Mouse (Mus musculus): Measurements from ENCODE around the gene Krtap13.
"Not testable (repeated sequence)": the region's sequence is repeated elsewhere in the genome, so short reads cannot be mapped to it uniquely, and the experiment has no call there.

Krtap13 gene

DNA sequence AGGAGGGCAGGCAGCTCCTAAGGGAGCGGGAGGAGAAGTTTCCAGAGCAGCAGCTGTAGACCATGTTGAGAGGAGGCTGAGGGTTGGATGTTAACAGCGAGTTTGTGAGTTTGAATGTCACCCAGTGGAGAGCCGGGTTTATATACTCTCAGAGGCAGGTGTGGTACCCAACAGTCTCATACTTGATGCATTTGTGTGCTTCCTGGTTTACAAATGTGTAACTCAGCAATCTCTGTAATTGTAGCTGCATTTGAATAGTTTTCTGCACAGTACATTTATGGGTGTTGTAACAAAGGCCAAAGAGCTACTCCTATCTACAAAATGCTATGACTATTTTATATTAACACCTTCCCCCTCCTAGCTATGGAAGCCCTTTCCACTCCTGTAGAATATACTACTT is at the start of gene Krtap13:
Krtap13 (minus strand) TSS at position 101 of the 400 bp plus-strand sequence.
- not testable (repeated sequence) for DNase-seq (ENCODE audit: low read depth in 1 of 2, low spot score in 2 of 2)

DNA sequence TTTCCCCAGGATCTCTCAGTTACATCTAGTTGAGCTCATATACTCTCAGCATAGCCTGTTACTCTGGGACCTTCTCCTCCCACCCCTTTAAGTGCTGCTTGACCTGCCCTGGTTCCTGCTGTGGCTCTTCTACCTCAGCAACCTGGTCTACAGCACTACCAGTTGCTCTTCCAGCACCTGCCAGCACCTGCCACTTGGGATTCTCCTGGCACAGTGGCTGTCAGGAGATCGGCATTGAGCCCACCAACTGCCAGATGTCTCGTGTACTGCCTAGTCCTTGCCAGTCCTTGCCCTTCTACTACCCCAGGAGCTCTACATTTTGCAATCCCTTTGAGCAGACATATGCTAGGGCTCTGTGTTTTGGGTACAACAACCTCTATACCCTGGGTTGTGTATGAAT is 35.4 kb upstream of the Krtap13 start:
- DNase-seq (ENCODE audit: low read depth in 1 of 2, low spot score in 2 of 2) = no peak

DNA sequence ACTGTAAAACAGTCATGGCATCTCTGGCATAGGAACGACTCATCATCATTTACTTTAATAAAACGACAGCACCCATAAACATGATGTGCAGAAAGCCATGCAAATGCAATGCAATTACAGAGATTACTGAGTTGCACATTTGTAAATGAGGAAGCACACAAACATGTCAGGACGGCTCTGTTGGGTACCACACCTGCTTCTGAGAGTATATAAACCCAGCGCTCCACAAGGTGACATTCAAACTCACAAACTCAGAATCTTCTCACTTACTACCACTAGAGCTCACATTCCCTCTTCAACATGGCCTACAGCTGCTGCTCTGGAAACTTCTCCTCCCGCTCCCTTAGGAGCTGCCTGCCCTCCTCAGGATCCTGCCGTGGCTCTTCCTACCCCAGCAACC is 26.2 kb upstream of the Krtap13 start, which contains the start of gene Gm5965:
Gm5965 (plus strand) TSS at position 301 of the 400 bp plus-strand sequence.
- DNase-seq (ENCODE audit: low read depth in 1 of 2, low spot score in 2 of 2) = no peak

DNA sequence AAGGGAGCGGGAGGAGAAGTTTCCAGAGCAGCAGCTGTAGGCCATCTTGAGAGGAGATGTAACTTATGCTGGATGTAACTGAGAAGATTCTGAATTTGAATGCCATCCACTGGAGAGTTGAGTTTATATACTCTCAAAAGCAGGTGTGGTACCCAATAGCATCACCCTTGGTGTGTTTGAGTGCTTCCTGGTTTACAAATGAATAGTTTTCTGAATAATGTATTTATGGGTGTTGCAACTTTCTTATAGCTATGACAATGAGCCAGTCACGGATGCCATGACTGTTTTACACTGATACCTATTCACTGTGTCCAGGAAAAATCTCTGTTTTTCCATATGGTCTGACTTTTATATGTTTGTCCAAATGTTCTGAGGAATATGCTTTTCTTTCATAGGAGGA is 22.7 kb upstream of the Krtap13 start, which contains the start of gene 2310057N15Rik:
2310057N15Rik (minus strand) TSS at position 101 of the 400 bp plus-strand sequence.
- DNase-seq (ENCODE audit: low read depth in 1 of 2, low spot score in 2 of 2) = no peak

DNA sequence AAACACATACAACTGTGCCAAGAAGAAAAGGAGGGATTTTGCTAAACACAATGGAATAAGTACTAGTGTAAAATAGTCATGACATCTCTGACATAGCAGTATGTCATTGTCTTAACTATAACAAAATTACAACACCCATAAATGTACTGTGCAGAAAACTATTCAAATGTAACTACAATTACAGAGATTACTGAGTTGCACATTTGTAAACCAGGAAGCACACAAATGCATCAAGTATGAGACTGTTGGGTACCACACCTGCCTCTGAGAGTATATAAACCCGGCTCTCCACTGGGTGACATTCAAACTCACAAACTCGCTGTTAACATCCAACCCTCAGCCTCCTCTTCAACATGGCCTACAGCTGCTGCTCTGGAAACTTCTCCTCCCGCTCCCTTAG is 7.1 kb upstream of the Krtap13 start, which contains the start of gene 2310034C09Rik:
2310034C09Rik (plus strand) TSS at position 301 of the 400 bp plus-strand sequence.
- DNase-seq (ENCODE audit: low read depth in 1 of 2, low spot score in 2 of 2) = not testable (repeated sequence)

DNA sequence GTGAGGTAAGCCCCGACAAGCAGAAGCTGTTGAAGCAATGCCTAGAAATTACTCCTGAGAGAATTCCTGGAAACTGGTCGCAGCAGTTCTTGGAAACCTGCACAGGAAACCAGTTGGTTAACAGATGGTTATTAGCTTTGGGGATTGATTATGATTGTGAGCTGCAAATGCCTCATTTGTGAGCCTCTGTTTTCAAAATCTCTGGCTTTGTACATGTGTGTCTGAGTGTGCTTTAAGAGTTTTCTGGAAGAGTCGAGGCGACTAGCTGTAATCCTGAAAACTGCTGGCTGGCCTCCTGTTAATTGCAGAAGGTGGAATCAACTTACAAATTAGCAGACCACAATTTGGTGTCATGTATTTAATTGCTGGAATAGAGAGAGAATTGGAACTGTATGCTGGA is 3.5 kb downstream of the Krtap13 start:
- no peak for DNase-seq (ENCODE audit: low read depth in 1 of 2, low spot score in 2 of 2)

DNA sequence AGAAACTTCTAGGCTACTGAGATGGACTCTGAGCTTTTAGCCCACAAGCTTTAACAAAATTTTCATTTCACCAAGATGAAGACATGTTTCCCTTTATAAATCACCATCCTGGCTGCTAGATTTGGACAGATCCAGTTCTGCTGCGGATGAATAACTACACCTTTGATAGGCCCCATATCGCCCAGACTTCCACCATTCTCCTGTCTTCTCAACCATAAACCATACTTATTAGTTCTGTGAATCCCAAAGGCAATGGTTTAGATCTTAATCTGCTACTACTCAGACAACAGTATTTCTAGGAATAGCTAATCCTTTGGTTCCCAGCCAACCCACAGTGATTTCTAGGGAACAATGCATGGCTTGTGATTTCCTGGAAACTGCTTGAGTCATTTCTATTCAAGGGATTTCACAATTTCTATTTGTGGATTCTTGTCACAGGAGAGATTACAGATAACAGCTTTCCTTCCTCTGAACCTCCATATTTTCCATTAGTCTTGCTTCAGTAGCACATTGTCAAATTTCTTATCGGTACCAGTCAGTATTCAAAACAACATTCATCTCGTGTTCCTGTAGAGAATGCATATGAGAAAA is 6.6 kb downstream of the Krtap13 start:
- DNase-seq (ENCODE audit: low read depth in 1 of 2, low spot score in 2 of 2) = no peak

DNA sequence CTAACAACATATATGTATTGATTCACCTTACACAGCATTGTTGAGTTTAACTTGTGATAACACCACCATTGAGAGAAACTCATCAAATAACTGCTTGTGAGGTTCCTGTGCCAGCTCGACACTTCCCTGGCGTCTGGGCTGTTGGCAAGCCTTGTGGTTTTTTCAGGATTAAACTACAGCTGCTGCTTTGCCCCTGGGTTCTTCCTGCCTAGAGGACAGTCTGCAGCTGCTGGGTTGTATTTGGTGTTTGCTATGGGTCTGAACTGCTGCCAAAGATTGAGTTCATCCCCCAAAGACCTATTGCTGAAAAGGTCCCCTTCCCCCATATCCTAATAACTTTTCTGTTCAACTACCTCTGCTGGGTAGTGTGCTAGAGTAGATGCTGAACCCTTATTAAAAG is 16.0 kb downstream of the Krtap13 start:
- no peak for DNase-seq (ENCODE audit: low read depth in 1 of 2, low spot score in 2 of 2)

DNA sequence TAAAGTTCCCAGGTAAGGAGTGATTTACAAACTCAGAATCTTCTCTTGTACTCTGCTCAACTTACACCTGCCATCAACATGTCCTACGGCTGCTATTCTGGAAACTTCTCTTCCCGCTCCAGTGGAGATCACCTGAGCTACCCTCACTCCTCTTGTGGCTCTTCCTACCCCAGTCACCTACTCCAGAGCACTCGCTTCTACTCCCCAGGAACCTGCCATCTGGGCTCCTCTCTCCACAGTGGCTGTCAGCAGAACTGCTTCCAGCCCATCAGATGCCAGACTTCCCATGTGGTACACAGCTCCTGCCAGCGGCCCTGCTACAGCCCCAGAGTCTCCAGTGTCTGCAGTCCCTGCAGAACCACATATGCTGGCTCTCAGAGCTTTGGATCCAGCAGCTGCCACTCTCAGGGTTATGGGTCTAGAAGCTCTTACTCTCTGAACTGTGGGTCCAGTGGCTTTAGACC is 22.6 kb downstream of the Krtap13 start, which contains the start of gene Krtap13-1:
Krtap13-1 (plus strand) TSS at position 51 of the 464 bp plus-strand sequence.
- no peak for DNase-seq (ENCODE audit: low read depth in 1 of 2, low spot score in 2 of 2)

DNA sequence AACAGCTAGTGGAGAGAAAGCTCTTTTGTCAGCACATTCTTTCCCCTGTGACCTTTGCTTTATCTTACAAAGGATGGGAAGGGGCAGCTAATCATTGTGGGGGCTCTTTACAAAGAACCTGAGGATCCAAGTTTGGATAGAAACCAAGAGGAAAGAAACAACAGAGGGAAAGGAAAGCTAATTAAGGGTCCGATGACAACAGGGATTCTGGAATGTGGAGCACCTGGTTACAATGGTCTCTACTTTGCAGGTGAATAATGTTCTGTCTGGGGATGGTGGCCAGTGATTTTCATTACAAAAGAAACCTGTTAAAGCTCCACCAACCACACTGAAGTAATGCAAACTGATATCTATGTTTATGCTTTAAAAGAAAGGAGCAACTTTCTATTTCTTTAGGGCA is 31.4 kb downstream of the Krtap13 start:
- DNase-seq (ENCODE audit: low read depth in 1 of 2, low spot score in 2 of 2) = no peak

DNA sequence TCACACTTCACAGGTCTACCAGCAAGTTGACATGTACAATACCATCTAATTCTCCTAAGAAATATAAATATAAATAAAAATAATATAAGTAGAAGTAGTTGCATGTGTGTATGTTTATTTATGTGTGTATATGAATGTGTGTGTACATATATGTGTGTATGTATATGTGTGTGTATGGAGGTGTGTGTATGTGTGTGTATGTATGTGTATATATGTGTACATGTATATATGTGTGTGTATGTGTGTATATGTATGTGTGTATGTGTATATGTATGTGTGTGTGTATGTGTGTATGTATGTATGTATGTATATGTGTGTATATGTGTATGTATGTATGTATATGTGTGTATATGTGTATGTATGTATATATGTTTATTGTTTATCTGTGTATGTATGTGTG is 34.9 kb downstream of the Krtap13 start:
- DNase-seq (ENCODE audit: low read depth in 1 of 2, low spot score in 2 of 2) = no peak

DNA sequence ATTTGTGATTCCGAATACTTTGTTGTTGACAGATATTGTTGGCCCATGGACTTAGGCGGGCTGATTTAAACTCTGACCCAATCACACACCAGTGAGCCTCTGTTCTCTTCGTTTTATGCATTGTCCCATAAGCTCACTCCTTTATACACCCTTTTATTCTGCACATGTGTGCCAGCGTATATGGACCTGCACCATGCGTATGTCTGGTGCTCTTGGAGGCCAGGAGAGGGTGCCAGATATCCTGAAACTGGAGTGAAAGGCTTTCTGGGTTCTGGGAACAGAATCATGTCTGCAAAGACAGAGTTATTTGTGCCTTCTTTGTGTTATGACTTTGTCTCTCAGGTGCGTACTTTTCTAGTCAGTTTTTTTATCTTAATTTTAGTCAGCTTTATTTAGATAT is 40.2 kb downstream of the Krtap13 start:
- no peak for DNase-seq (ENCODE audit: low read depth in 1 of 2, low spot score in 2 of 2)

DNA sequence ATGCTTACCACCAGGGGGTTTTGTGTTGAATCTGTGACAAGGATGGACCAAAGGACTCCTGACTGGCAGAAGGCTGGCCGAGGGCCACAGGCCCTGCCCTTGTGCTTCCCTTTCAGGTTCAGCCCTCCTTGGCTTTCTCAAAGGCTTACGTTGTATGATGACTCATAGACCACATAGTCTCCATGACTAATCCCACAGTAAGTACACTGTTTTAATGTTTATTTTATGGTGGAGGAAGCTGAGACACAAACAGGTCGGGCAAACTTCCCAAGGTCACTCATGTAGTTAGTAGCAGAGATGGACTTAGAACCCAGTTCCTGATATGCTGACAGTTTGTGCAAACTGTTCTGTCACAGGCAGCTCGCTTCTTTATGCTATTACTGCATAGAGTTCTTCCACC is 40.7 kb downstream of the Krtap13 start:
- no peak for DNase-seq (ENCODE audit: low read depth in 1 of 2, low spot score in 2 of 2)

DNA sequence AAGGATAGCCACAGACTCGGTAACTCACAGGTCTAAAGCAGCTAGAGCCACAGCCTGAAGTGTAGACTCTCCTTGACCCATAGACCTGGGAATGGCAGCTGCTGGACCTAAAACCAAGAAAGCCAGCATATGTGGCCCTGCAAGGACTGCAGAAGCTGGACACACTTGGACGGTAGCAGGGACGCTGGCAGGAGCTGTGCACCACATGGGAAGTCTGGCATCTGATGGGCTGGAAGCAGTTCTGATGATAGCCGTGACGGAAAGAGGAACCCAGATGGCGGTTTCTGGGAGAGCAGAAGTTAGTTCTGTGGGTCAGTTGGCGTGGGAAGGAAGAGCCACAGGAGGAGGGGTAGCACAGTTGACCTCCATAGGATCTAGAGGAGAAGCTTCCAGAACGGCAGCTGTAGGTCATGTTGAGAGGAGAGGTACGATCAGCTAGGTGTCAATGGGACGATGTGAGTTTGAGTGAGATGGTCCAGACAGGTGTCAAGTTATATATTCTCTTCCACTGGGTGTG is 43.9 kb downstream of the Krtap13 start, which contains the start of gene 2310061N02Rik:
2310061N02Rik (minus strand) TSS at position 467 of the 517 bp plus-strand sequence.
- no peak for DNase-seq (ENCODE audit: low read depth in 1 of 2, low spot score in 2 of 2)

DNA sequence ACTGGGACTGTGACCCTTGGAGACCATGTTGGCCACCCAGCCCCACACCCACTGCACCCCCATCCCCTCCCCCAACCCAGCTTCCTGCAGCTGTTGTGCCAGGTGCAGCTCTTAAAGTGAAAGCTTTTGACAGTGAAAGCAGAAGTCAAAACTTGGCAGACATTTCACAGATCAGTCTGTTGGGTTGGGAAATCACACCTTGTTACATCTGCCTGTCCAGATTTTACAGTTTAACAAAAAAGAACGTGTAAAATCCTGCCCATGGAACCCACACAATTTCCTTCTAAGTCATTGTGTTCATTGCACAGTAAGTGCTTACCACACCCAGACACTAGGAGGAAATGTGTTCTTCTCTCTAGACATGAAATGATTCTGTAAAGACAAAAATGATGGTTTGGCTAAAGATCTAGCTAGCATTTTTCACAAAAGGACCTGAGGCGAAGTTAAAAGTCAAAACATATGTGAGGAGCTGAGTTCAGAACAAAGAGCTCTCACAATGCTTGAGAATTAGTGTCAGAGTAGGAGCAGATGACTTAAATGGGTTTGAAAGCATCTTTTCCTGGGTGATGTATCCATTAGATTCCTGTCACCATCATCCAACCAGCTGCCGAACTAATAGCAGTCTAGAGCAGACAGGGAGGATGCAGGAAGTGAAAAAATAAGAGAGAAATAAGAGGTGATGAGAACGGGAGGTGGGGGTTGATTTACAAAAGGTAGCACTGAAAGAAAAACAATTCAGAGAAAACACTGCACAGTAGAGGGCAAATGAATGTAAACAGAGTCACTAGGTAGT is 50.2 kb downstream of the Krtap13 start:
- no peak for DNase-seq (ENCODE audit: low read depth in 1 of 2, low spot score in 2 of 2)
